Mouse (Mus musculus) cerebellum, adult 11-12 months (tissue): ENCODE measurements around the gene Capns1.
A peak's percentile ranks its signal among the peaks of the same experiment; 100 is the strongest.
"Not testable (repeated sequence)": the region's sequence is repeated elsewhere in the genome, so short reads cannot be mapped to it uniquely, and the experiment has no call there.

Experiments
- DNase-seq: peaks from one replicate; pipeline ENCODE4 v3.0.0; 2022

The Capns1 gene

DNA sequence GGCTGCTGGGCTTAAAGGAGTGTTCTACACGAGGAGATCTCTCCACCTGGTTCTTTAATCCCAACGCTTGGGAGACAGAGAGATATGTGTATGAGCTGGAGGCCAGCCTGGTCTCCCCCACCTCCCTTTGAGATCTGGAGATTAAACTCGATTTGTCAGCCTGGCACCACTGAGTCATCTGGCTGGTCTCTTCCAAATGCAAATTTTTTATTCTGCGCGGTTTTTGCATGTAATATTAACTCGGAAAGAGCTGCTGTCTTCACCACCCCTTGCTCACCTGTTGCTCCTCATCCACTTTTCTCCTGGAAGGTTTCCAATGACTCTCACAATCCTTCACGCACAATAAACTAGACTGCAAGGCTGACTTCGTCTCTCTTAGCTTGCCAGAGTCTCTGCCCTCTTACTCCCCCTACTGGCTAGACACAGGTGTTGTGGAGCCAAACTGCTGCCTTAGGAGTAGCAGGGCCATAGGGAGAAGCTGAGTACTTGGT is at the start of gene Capns1:
Capns1 (minus strand) TSS at position 331 of the 491 bp plus-strand sequence.
- peak; percentile 61 for DNase-seq

DNA sequence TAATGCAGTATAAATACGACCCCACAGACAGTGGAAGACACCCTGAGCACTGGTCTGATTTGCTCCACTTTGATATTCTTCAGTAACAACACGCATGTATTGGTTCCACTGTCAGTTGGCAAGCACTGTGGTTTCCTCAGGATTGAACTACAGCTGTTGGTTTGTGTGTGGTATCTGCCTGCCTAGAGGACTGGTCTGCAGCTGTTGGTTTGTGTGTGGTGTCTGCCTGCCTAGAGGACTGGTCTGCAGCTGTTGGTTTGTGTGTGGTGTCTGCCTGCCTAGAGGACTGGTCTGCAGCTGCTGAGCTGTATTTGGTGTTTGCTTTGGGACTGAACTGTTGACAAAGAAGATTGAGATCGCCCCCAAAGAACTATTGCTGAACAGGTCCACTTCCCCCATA is 38.8 kb upstream of the Capns1 start:
- DNase-seq: not testable (repeated sequence)

DNA sequence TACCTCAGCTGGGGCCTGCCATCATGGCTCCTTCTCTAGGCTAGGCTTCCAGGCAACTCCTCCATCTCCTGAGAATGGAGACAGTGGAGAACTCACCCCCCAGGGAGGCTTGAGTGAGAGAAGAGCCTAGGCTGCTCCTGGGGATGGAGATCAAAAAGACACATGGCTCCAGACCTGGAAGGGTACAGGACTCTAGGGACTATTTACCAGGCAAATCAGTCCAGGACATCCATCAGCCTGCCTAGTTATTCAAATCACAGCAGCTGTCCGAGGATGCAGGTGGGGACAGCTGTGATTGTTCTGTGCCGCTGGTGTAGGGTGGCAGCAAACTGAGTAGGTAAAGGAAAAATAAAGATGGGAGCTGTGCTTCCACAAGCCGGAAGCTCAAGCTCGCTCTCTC is 37.0 kb upstream of the Capns1 start, which contains the start of gene Ovol3:
Ovol3 (minus strand) TSS at position 101 of the 400 bp plus-strand sequence.
- DNase-seq: no peak

DNA sequence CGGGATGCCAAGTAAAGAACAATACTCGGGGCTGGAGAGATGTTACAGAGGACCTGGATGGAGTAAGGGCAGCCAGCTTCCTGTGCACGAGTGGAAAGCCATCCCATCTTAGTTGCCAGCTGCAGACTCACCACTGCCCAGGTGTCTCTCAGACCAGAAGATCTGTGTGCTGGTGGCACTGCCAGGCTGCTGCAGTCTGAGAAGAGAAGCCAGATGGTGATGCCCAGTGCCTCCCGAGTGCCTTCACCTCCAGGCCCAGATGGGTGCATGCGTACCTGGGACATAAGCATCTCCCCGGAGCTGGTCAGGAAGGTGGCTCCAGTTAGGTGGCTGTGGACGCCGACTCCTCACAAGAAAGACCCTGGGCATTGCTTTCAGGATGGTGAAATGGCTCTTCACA is 36.5 kb upstream of the Capns1 start:
- no peak for DNase-seq

DNA sequence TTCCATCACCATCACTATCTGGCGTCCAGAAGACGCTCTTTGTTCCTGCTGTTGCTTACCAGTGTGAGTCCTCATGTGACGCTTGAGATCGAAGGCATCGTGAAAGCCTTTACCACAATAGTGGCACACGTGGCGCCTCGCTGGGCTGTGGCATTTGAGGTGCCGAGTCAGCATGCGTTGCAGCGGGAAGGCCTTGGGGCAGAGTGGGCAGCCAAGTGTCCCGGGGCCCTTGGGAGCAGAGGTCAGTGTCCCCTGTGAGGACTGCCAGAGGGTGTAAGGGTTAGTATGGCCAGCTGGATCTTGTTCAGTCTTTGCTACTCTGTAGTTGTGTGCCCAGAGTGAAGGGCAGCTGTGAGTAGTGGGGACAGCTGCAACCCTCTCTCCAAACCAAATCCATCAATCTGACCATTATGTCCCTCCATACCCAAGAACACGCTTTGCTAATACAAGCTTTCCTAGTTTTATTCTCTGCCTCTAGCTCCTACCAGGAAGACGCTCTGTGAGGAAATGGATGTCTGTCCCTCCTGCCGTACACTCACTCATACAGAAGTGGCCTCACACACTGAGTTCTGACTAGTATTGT is 35.8 kb upstream of the Capns1 start:
- peak; percentile 49 for DNase-seq

DNA sequence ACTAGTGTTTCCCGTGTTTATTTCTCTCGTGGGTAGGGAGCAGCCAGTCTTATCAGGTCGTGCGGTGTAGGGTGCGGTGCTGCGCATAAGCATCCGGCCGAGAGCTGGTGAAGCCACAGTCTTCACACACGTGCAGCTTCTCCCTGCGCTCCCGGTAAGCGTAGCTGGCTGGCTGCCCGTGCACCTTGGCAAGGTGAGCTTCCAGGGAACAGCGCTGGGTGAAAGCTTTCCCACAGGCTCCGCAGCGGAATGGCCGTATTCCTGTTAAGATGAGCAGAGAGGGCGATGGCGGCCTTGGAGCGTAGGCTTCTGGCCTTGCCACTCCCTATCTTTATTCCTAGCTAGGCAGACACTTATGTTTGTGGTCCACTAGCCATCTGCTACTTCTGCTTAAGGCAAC is 34.8 kb upstream of the Capns1 start:
- DNase-seq: peak; percentile 69

DNA sequence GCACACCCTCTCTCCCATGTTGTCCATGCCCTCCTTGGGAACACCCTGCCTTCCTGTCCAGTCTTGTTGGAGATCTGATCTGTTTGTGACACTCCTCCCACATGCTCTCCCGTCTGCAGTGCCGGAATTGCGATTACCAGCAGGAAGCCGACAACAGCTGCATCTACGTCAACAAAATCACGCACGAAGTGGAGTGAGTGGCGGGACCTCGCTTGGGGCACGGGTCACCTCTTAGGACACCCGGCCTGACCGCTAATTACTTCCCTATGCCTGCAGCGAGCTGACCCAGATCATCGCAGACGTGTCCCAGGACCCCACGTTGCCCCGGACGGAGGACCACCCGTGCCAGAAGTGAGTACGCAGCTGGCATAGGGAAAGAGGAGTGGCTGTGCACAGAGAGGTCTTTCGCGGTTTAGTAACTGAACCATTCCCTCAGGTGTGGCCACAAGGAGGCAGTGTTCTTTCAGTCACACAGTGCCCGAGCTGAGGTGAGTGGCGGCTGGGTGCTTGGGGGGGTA is 34.1 kb upstream of the Capns1 start:
- peak; percentile 78 for DNase-seq

DNA sequence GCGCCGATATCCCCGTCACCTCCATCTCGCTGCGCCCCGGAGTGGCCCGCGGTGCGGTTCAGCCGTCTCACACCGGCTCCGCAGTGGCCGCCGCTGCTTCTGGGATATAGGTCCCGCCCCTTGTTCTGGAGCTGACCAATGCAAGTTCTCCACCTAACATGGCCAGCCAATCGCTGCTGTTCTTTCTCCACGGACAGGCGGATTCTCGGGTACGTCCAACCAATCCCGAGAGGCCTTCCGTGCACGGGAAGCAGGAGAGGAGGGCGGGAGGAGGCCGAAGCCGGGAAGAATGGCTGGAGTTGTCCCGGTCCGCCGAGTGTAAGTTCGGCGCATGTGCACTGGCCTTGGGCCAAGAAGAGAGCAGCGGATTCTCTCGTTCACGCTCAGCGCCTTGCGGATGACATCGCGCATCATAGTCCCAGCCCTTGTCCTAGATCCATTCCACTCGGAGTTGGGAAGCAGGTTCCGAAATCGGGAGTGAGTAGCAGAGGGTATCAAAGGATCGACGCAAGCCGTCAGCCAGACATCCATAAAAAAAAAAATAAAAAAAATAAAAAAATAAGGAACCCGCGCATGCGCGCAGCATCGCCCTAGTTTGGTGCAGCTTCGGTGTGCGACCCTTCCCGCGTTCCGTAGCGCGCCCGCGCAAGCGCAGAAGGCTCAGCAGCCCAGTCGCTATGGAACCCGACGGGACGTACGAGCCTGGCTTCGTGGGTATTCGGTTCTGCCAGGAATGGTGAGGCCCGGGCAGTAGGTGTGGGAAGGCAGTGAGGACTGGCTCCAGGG is 33.3 kb upstream of the Capns1 start, which contains the start of the genes Polr2i and Tbcb:
Polr2i (plus strand) TSS at position 280 of the 786 bp plus-strand sequence.
Tbcb (minus strand) TSS at position 604 of the 786 bp plus-strand sequence.
- peak; percentile 100 for DNase-seq

DNA sequence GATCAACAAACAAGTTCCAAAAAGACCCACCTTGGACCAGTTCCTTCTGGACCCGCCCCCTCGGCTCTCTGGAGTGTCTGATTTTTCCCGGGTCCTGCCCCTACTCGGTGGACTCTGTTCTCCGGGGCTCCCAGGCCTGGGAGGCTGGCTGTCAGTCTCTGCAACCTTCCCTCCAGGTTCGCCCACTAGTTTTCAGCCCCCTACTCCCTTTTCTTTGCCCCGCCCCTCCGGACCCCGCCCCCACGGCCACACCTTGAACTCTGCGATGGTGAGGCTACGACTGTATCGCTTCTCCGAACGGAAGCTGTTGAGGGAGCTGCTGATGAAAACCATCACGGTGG is 32.7 kb upstream of the Capns1 start:
- DNase-seq: no peak

DNA sequence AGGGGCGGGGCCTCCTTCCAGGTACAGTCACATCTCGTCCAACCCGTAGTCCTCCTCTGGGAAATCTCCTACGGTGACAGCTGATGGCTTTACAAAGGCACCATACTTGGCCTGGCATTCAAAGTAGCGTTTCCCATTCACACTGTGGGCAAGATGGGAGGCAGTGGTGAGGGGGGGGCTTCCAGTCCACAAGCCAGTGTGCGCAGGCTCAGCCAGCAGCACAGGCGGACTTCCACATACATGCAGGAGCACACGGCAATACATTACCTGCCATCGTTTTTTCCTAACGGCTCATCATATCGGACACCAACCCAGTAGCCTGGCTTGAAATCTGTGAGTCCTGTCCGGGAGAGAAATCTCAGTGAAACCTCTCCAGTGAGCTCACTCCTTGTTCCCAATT is 25.6 kb upstream of the Capns1 start:
- no peak for DNase-seq

DNA sequence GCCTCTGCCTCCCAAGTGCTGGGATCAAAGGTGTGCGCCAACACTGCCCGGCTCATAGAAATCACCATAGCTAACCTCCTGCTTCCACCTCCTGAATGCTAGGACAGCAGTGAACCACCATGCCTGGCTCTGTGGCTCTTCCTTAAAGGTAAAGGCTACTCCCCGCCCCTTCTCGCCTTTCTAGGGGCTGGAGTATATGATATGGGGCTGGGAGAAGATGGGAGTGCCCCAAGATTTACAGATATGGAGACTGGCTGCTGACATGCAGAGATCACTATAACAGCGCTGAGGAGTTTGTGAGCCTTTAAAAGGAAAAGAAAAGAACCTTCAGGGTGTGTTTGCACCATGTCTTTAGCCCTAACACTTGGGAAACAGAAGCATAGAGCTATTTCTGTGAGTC is 23.6 kb upstream of the Capns1 start:
- no peak for DNase-seq

DNA sequence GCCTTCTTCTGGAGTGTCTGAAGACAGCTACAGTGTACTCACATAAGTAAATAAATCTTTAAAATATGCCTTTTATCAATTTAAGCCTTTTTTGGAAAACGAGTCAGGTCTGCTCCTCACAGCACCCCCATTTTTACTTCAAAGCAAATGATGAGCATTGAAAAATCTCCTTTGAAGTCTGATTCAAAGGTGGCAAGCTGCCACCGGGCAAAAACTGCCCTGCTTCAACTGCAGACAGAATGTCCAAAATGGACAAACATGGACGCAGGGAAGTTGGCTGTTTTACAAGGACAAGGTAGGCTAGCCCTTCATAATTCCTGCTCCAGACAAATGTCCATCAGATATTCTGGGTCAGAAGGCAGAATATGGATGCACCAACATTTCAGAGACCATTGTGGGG is 22.8 kb upstream of the Capns1 start:
- DNase-seq: no peak

DNA sequence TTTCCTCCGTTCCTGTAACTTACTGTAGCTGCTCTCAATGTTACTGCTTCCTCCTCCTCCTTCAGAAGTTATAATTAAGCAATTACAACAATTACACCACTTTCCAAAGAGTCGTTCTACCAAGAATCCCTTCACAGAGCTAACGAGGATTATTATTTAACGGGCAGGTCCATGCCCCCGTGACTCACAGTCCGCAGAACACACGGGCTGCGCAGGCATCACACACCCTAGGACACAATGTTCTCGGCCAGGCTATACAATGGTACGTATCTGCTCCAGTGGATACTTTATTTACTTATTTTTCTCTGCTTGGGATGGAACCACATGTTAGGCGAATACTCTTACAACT is 21.4 kb upstream of the Capns1 start:
- no peak for DNase-seq

DNA sequence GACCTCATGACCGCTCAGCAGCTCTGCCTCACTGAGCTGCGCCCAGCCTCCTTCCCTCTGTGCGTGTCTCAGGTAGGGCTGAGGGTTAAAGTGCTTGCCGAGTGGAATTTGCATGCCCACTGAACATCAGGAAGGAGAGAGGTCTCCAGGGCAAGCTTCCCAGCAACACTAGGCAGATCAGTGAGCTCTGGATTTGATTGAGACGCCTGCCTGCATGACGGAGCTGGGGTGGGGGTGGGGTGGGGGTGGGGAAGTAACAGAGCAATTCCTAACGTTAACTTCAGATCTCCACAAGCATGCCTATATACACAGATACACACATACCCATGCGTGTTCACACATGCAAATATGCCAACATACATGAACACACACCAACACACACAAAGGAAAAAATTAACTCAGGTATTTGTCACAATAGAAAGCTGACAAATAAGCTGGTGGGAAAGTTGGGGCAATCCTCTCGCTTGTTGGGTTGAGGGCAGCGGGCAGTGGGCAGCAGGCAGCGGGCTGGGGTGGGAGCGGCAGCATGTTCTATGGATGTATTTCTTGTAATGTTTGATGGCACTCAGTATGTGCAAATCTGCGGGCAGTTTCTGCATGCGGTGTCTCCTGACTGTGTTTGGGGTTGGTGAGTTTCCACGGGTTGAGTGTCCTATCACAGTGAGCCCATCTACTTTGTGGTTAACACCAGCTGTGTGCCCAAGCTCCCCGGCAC is 20.8 kb upstream of the Capns1 start:
- DNase-seq: peak; percentile 46

DNA sequence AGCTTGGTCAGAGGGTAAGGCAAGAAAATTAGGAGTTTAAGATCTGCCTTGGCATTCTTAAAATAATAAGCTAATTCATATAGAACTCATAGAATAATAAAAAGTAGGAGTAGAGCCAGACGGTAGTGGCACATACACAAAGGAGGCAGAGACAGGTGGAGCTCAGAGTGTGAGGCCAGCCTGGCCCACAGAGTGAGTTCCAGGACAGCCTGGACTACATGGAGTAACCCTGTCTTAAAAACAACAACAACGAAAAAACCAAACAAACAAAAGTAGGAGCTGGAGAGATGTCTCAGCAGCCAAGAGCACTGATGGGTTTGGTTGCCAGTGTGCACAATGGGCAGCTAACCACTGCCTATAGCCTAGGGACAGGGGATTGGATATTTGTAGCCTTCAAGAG is 18.7 kb upstream of the Capns1 start:
- DNase-seq: no peak

DNA sequence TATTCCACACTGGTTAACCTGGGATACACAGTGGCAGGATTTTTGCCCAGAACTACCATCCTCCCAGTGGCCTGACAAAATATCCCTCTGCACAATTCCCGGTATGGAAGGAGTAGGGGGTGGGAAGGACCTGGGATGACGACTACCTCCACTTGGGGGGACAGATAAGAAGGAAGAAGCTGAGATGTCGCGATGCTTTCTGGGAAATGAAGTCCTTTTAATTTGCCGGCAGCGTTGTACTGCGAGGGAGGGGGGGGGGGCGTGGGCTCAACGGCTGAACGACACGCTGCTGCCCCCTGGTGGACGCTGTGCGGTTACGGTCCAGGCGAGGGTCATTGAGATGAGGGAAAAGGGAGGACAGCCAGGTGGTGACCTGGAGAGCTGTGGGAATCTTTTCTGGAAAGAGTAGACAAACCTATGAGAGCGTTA is 18.1 kb upstream of the Capns1 start:
- peak; percentile 77 for DNase-seq

DNA sequence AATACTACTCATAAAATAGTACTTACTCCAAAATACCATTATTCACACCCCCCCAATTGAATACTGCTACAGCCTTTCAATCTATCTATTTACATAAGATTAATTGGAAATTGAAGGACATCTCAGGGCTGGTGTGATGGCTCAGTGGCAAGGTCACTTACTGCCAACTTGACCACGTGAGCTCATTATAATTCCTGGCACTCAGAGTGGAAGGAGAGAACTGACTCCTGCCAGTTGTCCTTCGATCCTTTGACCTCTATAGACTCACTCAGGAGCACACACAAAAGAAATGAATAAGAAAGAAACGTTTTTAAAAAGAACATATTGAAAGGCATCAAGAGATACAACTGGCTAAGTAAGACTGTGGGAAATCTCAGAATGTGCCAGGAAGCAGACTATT is 17.3 kb upstream of the Capns1 start:
- no peak for DNase-seq

DNA sequence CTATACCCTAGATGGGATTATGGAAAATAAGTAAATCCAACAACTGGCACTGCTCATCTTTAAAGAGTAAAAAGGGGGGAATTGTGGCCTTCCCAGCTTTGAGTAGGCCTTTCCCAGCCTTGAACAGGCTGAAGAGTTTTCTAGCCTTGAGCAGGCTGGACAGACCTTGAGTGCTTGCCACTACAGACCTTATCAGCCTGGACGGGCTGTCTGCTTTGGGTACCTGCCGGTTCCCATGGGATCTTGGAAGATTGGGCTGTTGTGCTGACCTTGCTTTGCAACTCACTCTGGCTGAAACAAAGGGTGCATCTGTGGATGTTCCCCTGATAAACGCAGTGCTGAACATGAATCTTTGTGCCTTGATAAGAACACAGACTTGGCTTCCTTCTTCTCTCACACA is 15.3 kb upstream of the Capns1 start:
- DNase-seq: no peak

DNA sequence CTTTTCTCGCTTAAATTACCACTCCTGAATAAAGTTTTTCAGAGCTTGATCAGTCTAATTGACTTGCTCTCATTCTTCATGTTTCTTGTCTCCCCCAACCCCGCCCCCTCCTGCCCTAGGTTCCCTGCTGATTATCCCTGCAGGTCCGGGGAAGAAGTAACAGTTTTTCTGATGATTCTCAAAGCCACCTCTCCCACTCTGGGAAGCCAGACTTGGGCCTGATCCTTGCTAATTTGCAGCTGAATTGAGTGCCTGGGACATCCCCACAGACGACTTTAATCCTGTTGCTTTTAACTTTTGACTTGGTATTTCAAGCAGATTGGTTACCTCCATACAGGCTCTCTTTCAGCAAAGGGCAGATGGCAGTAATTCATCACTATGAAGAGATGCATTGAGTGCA is 12.4 kb upstream of the Capns1 start:
- peak; percentile 0 for DNase-seq

DNA sequence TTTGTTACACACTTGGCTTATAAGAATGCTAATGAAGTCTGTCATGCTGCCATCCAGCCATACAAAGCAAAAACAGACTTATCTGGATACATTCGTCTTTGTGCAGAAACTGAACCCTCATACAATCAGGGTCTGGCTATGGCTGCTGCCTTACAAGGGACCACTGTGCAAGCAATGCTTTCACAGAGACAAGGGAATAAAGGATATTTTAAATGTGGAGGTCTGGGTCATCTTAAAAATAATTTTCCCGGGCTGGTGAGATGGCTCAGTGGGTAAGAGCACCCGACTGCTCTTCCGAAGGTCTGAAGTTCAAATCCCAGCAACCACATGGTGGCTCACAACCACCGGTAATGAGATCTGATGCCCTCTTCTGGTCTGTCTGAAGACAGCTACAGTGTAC is 7.8 kb upstream of the Capns1 start:
- DNase-seq: not testable (repeated sequence)

DNA sequence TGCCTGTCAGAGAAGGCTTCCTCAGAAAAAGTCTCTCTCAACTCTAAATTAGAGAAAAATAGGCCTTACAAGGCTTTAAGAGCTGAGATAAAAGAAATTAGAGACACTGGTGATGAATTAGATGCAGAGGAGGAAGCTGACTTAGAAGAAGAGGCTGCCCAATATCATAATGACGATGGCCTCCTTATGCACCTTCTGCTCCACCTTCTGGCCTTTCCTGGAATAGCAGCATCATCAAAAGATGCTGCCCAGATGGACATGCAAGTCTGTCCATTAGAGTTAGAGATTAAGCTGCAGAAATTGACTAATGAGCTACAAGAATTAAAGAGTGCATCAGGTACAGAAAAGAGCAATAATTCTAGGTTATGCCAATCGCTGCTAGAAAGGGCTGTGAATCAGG is 6.8 kb upstream of the Capns1 start:
- DNase-seq: peak; percentile 69

DNA sequence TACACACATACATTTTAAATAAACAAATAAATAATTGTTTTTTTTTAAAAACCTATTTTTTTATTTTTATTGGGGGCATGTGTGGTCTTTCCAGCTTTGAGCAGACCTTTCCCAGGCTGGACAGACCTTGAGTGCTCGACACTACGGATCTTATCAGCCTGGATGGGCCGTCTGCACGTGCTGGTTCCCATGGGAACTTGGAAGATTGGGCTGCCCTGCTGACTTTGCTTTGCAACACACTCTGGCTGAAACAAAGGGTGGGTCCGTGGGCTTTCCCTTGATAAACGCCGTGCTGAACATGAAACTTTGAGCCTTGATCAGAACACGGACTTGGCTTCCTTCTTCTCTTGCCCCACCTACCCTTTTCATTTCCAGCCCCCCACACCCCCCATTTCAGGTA is 5.8 kb upstream of the Capns1 start:
- DNase-seq: peak; percentile 18

DNA sequence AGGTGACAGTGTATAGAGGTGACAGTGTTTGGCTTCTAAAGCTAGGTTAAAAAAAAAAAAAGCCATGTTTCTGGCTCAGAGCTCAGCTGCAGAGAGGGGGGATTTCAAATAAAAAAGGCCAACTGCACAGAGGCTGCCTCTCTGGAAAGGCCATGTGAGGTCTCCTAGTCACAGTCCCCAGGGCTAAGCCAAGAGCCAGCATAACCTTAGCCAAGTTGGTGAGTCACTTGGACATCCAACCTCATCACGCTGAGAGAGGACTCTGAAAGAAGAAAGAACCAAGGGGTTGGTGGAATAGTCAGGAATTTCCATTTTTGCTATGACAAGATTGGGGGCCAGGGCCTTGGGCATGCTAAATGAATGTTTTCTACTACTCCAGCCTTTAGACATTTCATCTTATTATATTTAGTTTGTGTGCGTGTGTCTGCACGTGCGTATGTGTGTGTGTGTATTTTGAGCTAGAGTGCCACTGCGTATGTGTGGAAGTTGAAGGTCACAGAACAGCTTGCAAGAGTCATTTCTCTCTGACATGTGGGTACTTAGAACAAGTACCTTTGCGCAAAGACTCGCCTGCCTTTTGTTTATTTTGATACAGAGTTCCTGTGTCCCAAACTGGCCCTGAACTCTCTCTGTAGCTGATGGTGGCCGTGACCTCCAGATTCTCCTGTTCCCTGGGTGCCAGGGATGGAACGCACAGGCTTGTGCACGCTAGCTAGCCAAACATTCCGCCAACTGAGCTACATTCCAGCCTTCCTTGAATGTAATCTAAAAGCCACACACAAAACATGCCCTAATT is 4.5 kb upstream of the Capns1 start:
- DNase-seq: peak; percentile 71
